26 mouse cellular contexts compared by ENCODE assay signal in genomic region chr3:100443798-100444500, GRCm38 (mm10). TPM values are rescaled to one million over a fixed set of nuclear protein-coding genes. Genes with fewer than 3 reads are reported as not detected.
A peak's percentile ranks its signal among the peaks of the same experiment; 100 is the strongest.
DNase-seq lines count a peak whose midpoint lies in the region; ATAC-seq and TF ChIP-seq lines count a peak whose summit lies in the region.
"Had no signal": no experiment of that assay in that cellular context is flagged by ENCODE, and none has a peak within 500 bp of the region (broad histone marks: within the 10 kb centered on the region; RNA-seq: fewer than 3 reads in every experiment).

No protein-coding gene starts in this region.

- H3K36me3 ChIP-seq in liver, embryonic 15.5 days (replicated peaks), result no peaks in the 10 kb centered on the region
- H3K36me3 ChIP-seq in CH12.LX (replicated peaks in 1 of 2; ENCODE audit: control insufficient read depth in 1 of 2, insufficient read depth in 1 of 2, low read length in 1 of 2), result no peaks in the 10 kb centered on the region
- no peaks in the 10 kb centered on the region for H3K36me3 ChIP-seq in splenic B cell, adult 2 months (ENCODE audit: control insufficient read depth, insufficient read depth, low read length, poor library complexity, severe bottlenecking)
- H3K36me3 ChIP-seq: forebrain, embryonic 10.5 days; heart, embryonic 12.5 days; heart, embryonic 15.5 days had no signal

- dilution Hi-C loops in CH12.LX (cut with MboI; ENCODE audit: extremely low pct_ligation_motif_present, extremely low pct_unique_long_range_greater_than_20kb, low sequenced_read_pairs), result no loop called here

- WGBS in liver, embryonic 15.5 days (ENCODE audit: insufficient replicate concordance), result 78% methylated on average over 7 of the region's 7 CpGs

- no peaks in the 10 kb centered on the region for H3K79me2 ChIP-seq in CH12.LX (replicated peaks; ENCODE audit: control insufficient read depth, extremely low read depth, insufficient read depth, poor library complexity, severe bottlenecking)

- TF ChIP-seq EP300 in CH12.LX (IDR thresholded peaks at IDR 0.05; ENCODE audit: low read length), result peak; percentile 98

- no peak for ATAC-seq in liver, embryonic 15.5 days (ENCODE audit: insufficient read depth)
- ATAC-seq: activated CD4-positive, CD25-positive, alpha-beta regulatory T cell, adult 4 months; forebrain, embryonic 13.5 days; forebrain, postnatal 0 days; hindbrain, postnatal 0 days had no signal

- in situ Hi-C loops in CH12.LX (cut with MboI; ENCODE audit: low pct_ligation_motif_present, low pct_unique_long_range_greater_than_20kb, low sequenced_read_pairs), result no loop called here

- H3K27ac ChIP-seq in liver, embryonic 15.5 days (replicated peaks), result 0 out of 2 replicates have a peak overlapping the region, but pooled peaks have one; percentile 21
- H3K27ac ChIP-seq in CH12.LX (ENCODE audit: insufficient read depth, low read depth), result peak overlapping the region; percentile 83
- H3K27ac ChIP-seq: forebrain, embryonic 10.5 days; forebrain, embryonic 13.5 days; heart, embryonic 15.5 days; hindbrain, embryonic 14.5 days; hindbrain, postnatal 0 days had no signal

- H3K9ac ChIP-seq in liver, embryonic 15.5 days, result no peak overlapping the region
- peak overlapping the region; percentile 3 for H3K9ac ChIP-seq in CH12.LX (ENCODE audit: insufficient read depth, low read depth)
- H3K9ac ChIP-seq: forebrain, embryonic 13.5 days; forebrain, postnatal 0 days; heart, embryonic 12.5 days; heart, embryonic 15.5 days; hindbrain, embryonic 14.5 days had no signal

- no peaks in the 10 kb centered on the region for H3K9me3 ChIP-seq in liver, embryonic 15.5 days (replicated peaks)
- peaks cover 4% of the 10 kb centered on the region for H3K9me3 ChIP-seq in CH12.LX (replicated peaks; ENCODE audit: low read length)
- H3K9me3 ChIP-seq: forebrain, embryonic 10.5 days; forebrain, embryonic 13.5 days; heart, embryonic 12.5 days; heart, embryonic 15.5 days had no signal

- TF ChIP-seq POLR2A in CH12.LX (IDR thresholded peaks at IDR 0.05; ENCODE audit: low read depth, low read length), result peak; percentile 26; the same call in 1 of the 2 replicates

- peaks cover 47% of the 10 kb centered on the region for H3K4me1 ChIP-seq in liver, embryonic 15.5 days (replicated peaks)
- peaks cover 51 to 77% of the 10 kb centered on the region in 2 experiments for H3K4me1 ChIP-seq in CH12.LX (ENCODE audit: control insufficient read depth in 1 of 2, insufficient read depth in 2 of 2)
- H3K4me1 ChIP-seq: forebrain, embryonic 10.5 days; forebrain, embryonic 13.5 days had no signal

- H3K4me2 ChIP-seq in liver, embryonic 15.5 days, result no peak overlapping the region
- H3K4me2 ChIP-seq in CH12.LX (ENCODE audit: insufficient read depth, low read depth, poor library complexity, severe bottlenecking), result peak overlapping the region; percentile 12
- H3K4me2 ChIP-seq: forebrain, embryonic 13.5 days; heart, embryonic 12.5 days; heart, embryonic 15.5 days; hindbrain, embryonic 14.5 days had no signal

- DNase-seq in liver (no peak), CH12.LX (ENCODE audit: extremely low read depth) (peak; percentile 99)
- peak; percentile 35 for DNase-seq in CD4-positive helper T cell, adult 2 months (ENCODE audit: low read depth, low spot score)
- peak; percentile 66 for DNase-seq in splenic B cell, adult 2 months (ENCODE audit: low read depth, low spot score)
- no peak for DNase-seq in thymus, adult 18-20 months
- DNase-seq in layer of hippocampus, adult 18-20 months (ENCODE audit: low spot score in 2 of 2), result no peak
- DNase-seq in T-cell, adult 2 months (ENCODE audit: low spot score), result no peak
- DNase-seq: adrenal gland, adult 8-10 months; adrenal gland, postnatal 25 days; cerebellum, adult 11-12 months; cerebellum, adult 8-10 months; cerebellum, postnatal 10 days; cerebellum, postnatal 36 days; forebrain, postnatal 0 days; gastrocnemius, postnatal 25 days; heart, adult 18-20 months; heart, postnatal 10 days; heart, postnatal 4 days had no signal

- peak; percentile 7 for TF ChIP-seq RAD21 in CH12.LX (IDR thresholded peaks at IDR 0.05; ENCODE audit: low read depth, low read length)

- 0 out of 2 replicates have a peak, but pooled peaks cover 14% of the 10 kb centered on the region for H3K27me3 ChIP-seq in liver, embryonic 15.5 days
- peaks cover 4% of the 10 kb centered on the region for H3K27me3 ChIP-seq in CH12.LX (replicated peaks)
- H3K27me3 ChIP-seq in splenic B cell, adult 2 months (ENCODE audit: control insufficient read depth, insufficient read depth, low read length, poor library complexity, severe bottlenecking), result no peaks in the 10 kb centered on the region
- H3K27me3 ChIP-seq: forebrain, embryonic 13.5 days; heart, embryonic 12.5 days had no signal

- no peak overlapping the region for H3K4me3 ChIP-seq in liver, embryonic 15.5 days (replicated peaks)
- H3K4me3 ChIP-seq in CH12.LX (replicated peaks in 1 of 3; ENCODE audit: low read depth in 2 of 3, low read length in 2 of 3, poor library complexity in 1 of 3), result no peak overlapping the region
- H3K4me3 ChIP-seq: forebrain, embryonic 10.5 days; forebrain, embryonic 13.5 days; heart, embryonic 12.5 days; heart, embryonic 15.5 days had no signal

- no peak for TF ChIP-seq CTCF in CH12.LX (conservative IDR thresholded peaks at IDR 0.05 in 1 of 2, IDR thresholded peaks at IDR 0.05 in 1 of 2; ENCODE audit: low read depth in 2 of 2, low read length in 2 of 2)

TF ChIP-seq in CH12.LX, 34 proteins besides CTCF, POLR2A, EP300 and RAD21:
- TF ChIP-seq USF2 (conservative IDR thresholded peaks at IDR 0.05; ENCODE audit: low read depth, low read length) (peak; percentile 41), ZKSCAN1 (IDR thresholded peaks at IDR 0.05; ENCODE audit: borderline replicate concordance, low read depth, low read length) (no peak), SIN3A (IDR thresholded peaks at IDR 0.05; ENCODE audit: low read length) (peak; percentile 92), MXI1 (IDR thresholded peaks at IDR 0.05; ENCODE audit: low read depth, low read length) (peak; percentile 55), TCF12 (IDR thresholded peaks at IDR 0.05; ENCODE audit: low read depth, low read length) (peak; percentile 100), MYC (IDR thresholded peaks at IDR 0.05; ENCODE audit: low read depth, low read length) (peak; percentile 93), GABPA (IDR thresholded peaks at IDR 0.05; ENCODE audit: insufficient replicate concordance, low read depth, low read length) (no peak), MAFK (IDR thresholded peaks at IDR 0.05; ENCODE audit: insufficient replicate concordance, low read length) (peak; percentile 70), HCFC1 (IDR thresholded peaks at IDR 0.05; ENCODE audit: low read depth, low read length) (no peak), MAZ (IDR thresholded peaks at IDR 0.05; ENCODE audit: low read depth, low read length) (peak; percentile 95), PAX5 (IDR thresholded peaks at IDR 0.05; ENCODE audit: low read length) (no peak), IRF4 (IDR thresholded peaks at IDR 0.05; ENCODE audit: low read depth, low read length) (peak; percentile 92), JUN (IDR thresholded peaks at IDR 0.05; ENCODE audit: insufficient read depth, low read depth, low read length) (peak; percentile 85), BHLHE40 (IDR thresholded peaks at IDR 0.05; ENCODE audit: low read depth, low read length) (peak; percentile 99), JUND (conservative IDR thresholded peaks at IDR 0.05; ENCODE audit: low read depth, low read length) (peak; percentile 75), CHD2 (IDR thresholded peaks at IDR 0.05; ENCODE audit: low read length) (peak; percentile 81), NRF1 (IDR thresholded peaks at IDR 0.05; ENCODE audit: low read depth, low read length) (peak; percentile 7; the same call in 1 of the 2 replicates), ZMIZ1 (IDR thresholded peaks at IDR 0.05; ENCODE audit: low read depth, low read length) (peak; percentile 16; the same call in 1 of the 2 replicates), POLR2AphosphoS2 (IDR thresholded peaks at IDR 0.05; ENCODE audit: low read depth, low read length) (no peak), E2F4 (IDR thresholded peaks at IDR 0.05; ENCODE audit: insufficient replicate concordance, low read depth, low read length) (no peak), TBP (conservative IDR thresholded peaks at IDR 0.05; ENCODE audit: low read depth, low read length) (peak; percentile 24; the same call in 1 of the 2 replicates), MAX (IDR thresholded peaks at IDR 0.05; ENCODE audit: low read length) (peak; percentile 88), ELF1 (IDR thresholded peaks at IDR 0.05; ENCODE audit: low read depth, low read length) (no peak), RCOR1 (conservative IDR thresholded peaks at IDR 0.05; ENCODE audit: low read depth, low read length) (peak; percentile 95), UBTF (IDR thresholded peaks at IDR 0.05; ENCODE audit: low read depth, low read length) (no peak), NELFE (IDR thresholded peaks at IDR 0.05; ENCODE audit: low read depth, low read length) (no peak), ETS1 (conservative IDR thresholded peaks at IDR 0.05; ENCODE audit: low read depth, low read length) (peak; percentile 100), ZNF384 (IDR thresholded peaks at IDR 0.05; ENCODE audit: low read depth, low read length) (no peak), ZC3H11A (IDR thresholded peaks at IDR 0.05; ENCODE audit: low read depth, low read length) (no peak), MEF2A (IDR thresholded peaks at IDR 0.05; ENCODE audit: borderline replicate concordance, low read depth, low read length) (peak; percentile 96), SMC3 (IDR thresholded peaks at IDR 0.05; ENCODE audit: low read depth, low read length) (peak; percentile 13), CHD1 (IDR thresholded peaks at IDR 0.05; ENCODE audit: low read depth, low read length) (no peak), KAT2A (IDR thresholded peaks at IDR 0.05; ENCODE audit: insufficient replicate concordance, low read length) (peak; percentile 72; the same call in 1 of the 2 replicates), USF1 (IDR thresholded peaks at IDR 0.05; ENCODE audit: low read depth, low read length) (peak; percentile 50)

RNA-seq across cellular contexts. Expression of gene Tent5c, which starts 45.2 kb away (rescaled TPM):
- polyA plus RNA-seq in liver, embryonic 15.5 days (2015; fragmentation: Nextera tagmentation; extraction: Ambion mirVana), result 94.2 and 107 TPM in 2 replicates
- total RNA-seq in CH12.LX (2012; rRNA removed) (12.3 and 18.6 TPM in 2 replicates), CH12.LX (2014; rRNA removed) (9.5 and 10.6 TPM in 2 replicates)
- polyA plus RNA-seq in CH12.LX (2012; ENCODE audit: insufficient read length, low read depth), result 16.0 and 18.7 TPM in 2 replicates
- total RNA-seq in layer of hippocampus, adult 18-20 months (2021), result 1 to 10 TPM; 2.4 to 2.8 TPM

Comparison
In these comparisons a context has a peak if more than half of its experiments do, and no peak if none do; other contexts are left out.
1. DNase-seq: peak in CD4-positive helper T cell, adult 2 months (single experiment), CH12.LX (single experiment) and splenic B cell, adult 2 months (single experiment); none in liver (single experiment), thymus, adult 18-20 months (0 of 2), layer of hippocampus, adult 18-20 months (0 of 2) and T-cell, adult 2 months (single experiment).